Mouse (Mus musculus) brown adipose tissue, adult 24 weeks (tissue): ENCODE results near the gene Alpk1. TPM values are rescaled to one million over a fixed set of nuclear protein-coding genes. Genes with fewer than 3 reads are reported as not detected.

Experiments used
- H3K27ac ChIP-seq: fragments of 200-500 bp; replicated peaks from 2 replicates; pipeline ENCODE4 v1.5.1; 2012; ENCODE audit warnings: low read depth, mild to moderate bottlenecking, low read length
- H3K4me1 ChIP-seq: fragments of 200-500 bp; 2 replicates; pipeline ENCODE4 v1.6.1; 2012; ENCODE audit warnings: low read length, mixed read lengths; ENCODE audit not compliant: control insufficient read depth, insufficient read depth, insufficient read length
- H3K4me3 ChIP-seq: fragments of 200-500 bp; 2 replicates; pipeline ENCODE4 v1.5.1; 2012; ENCODE audit warnings: low read depth, mild to moderate bottlenecking, low read length, moderate library complexity; ENCODE audit not compliant: insufficient read depth
- polyA plus RNA-seq: library from polyadenylated mRNA; stranded (reverse); fragments of >200 nt; gene quantifications from 2 replicates; pipeline ENCODE4 v1.2.4, GENCODE M21; 2012; ENCODE audit not compliant: missing spikeins, insufficient read depth, insufficient read length

Alpk1 gene
- polyA plus RNA-seq, 1 experiment: 0.63 TPM

DNA sequence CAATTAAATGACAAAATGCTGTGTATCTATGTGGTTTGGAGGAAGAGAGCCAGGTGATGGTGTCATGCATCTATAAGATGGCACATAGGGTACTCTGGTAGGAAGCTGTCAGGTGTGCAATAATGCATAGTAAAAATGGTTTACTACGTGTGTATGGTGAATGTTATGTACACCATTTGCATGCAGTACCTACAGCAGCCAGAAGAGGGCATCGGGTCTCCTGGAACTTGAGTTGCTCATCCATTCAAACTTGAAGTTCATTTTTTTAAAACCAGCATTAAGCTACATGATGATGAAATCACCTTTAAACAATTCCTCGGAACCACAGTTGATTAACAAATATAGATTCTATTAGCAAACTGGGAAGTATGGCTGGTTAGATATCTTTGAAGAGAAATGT, 38.9 kb downstream of the Alpk1 start:
- H3K4me3 ChIP-seq: no peak overlapping the region
- no peaks in the 10 kb centered on the region for H3K4me1 ChIP-seq
- no peak overlapping the region for H3K27ac ChIP-seq

- Histone ChIP-seq H3K4me3 (no peak overlapping the region), H3K4me1 (no peaks in the 10 kb centered on the region), H3K27ac (no peak overlapping the region)
These were observed 42.5 kb downstream of the Alpk1 start for GRCm38 (mm10) chr3:127737876-127738275.

- Histone ChIP-seq H3K27ac (no peak overlapping the region), H3K4me3 (no peak overlapping the region), H3K4me1 (no peaks in the 10 kb centered on the region)
These were observed 44.9 kb downstream of the Alpk1 start for GRCm38 (mm10) chr3:127735395-127735794.

GRCm38 (mm10) chr3:127729513-127730137, 50.7 kb downstream of the Alpk1 start:
- Histone ChIP-seq H3K4me1 (no peaks in the 10 kb centered on the region), H3K4me3 (no peak overlapping the region), H3K27ac (no peak overlapping the region)

GRCm38 (mm10) chr3:127728851-127729512, 51.3 kb downstream of the Alpk1 start:
- Histone ChIP-seq H3K4me3 (no peak overlapping the region), H3K4me1 (no peaks in the 10 kb centered on the region), H3K27ac (no peak overlapping the region)

DNA sequence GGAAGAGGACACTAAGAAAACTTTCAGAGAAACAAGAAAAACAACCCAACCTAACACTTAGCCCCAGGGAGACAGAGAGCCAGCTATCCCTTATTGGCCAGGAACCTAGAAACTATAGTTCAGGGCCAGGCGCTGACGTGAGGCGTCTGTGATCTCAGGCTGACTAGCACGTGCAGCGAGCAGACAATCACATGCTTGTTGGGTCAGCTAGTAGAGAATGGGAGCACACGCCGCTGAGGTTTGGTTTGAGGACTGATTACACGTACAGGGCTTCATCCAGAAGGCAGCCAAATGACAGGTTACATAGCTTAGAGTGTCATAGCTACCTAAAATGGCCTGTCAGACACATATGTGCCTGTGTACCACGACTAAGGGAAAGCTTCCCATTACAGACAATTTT, 52.3 kb downstream of the Alpk1 start:
- Histone ChIP-seq H3K27ac (no peak overlapping the region), H3K4me1 (no peaks in the 10 kb centered on the region), H3K4me3 (no peak overlapping the region)

DNA sequence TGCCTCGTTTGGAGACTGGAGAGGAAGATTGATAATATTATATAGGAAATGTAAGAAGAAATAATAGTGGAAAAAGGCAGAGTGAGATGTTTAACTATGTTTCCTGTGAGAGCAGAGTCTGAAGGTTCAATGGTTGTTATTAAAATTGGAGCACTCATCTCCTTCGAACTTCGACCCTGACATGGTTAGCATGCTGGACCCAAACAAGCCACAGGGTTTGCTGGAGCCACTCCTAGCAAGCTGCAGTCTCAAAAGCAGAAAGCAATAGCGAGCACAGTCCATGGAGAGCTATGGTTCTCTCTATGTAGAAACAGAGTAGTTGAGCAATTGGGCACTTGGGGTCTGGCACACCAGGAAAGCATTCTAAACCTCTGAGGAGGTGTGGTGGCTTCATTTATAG, 59.4 kb downstream of the Alpk1 start:
- no peak overlapping the region for H3K27ac ChIP-seq
- H3K4me1 ChIP-seq: no peaks in the 10 kb centered on the region

GRCm38 (mm10) chr3:127720050-127720449, 60.3 kb downstream of the Alpk1 start:
- H3K4me1 ChIP-seq: no peaks in the 10 kb centered on the region
- H3K27ac ChIP-seq: no peak overlapping the region
- H3K4me3 ChIP-seq: no peak overlapping the region

More for the DNA sequence above, 59.4 kb downstream of the Alpk1 start:
- H3K4me3 ChIP-seq: no peak overlapping the region

DNA sequence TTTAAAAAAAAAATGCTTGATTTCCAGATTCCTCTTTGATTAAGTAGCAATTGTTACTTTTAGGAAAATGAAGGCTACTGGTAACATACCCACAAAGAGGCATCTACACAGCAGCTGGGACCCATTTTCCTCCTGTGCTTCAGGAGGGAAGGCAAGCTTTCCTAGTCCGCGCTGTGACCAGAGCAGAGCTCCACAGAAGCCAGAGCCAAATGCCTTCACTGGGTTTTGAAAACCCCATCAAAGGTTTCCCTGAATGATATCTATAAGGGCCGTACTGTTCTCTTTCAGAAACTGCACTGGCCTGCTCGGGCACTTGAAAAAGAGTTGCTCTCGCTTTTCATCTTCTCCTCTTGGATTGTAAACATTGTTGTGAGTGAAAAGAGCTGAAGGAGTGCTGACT, 60.7 kb downstream of the Alpk1 start:
- Histone ChIP-seq H3K4me3 (no peak overlapping the region), H3K27ac (no peak overlapping the region), H3K4me1 (no peaks in the 10 kb centered on the region)

DNA sequence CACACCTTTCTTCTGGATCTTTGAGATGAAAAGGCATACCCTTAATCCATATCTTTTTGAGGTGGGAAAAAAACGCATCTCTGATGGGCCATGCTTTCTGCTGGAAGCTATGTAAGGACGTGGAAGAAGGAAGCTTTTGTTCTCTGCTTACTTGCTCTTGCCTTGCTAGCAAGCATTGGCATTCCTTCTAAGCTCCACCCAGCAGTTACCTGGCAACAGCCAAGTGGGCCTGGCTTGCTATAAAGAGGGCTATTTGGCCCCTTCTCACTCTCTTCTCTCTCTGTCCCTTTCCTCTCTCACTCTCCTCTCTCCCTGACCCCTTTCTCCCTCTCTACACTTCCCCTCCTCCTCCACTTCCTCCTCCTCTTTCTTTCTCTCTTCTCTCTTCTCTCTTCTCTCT, 63.6 kb downstream of the Alpk1 start:
- Histone ChIP-seq H3K4me3 (no peak overlapping the region), H3K4me1 (no peaks in the 10 kb centered on the region), H3K27ac (no peak overlapping the region)

- Histone ChIP-seq H3K4me1 (no peaks in the 10 kb centered on the region), H3K27ac (no peak overlapping the region), H3K4me3 (no peak overlapping the region)
These were observed 67.2 kb downstream of the Alpk1 start for GRCm38 (mm10) chr3:127713112-127713511.

GRCm38 (mm10) chr3:127711536-127711935, 68.8 kb downstream of the Alpk1 start:
- no peak overlapping the region for H3K4me3 ChIP-seq
- H3K27ac ChIP-seq: no peak overlapping the region
- H3K4me1 ChIP-seq: no peaks in the 10 kb centered on the region

DNA sequence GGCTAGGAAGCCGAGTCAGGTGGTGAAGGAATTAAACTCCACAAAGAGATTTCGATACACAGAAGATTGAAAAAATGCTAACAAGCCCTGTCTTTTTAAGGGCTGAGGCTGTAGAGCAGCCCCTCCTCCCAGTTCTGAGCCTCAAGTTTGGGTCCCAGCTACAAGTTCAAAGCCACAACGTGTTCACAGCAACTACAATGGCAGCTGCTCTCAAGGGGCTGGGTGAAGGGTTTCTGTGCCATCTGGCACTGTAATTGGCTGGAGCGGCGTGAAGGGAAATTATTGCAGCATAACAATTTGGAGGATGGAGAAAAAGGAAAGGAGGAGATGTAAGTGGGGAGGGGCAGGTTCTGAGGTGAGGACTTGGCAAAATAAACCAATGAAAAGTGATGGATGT, 73.2 kb downstream of the Alpk1 start:
- H3K27ac ChIP-seq: no peak overlapping the region
- H3K4me1 ChIP-seq: no peaks in the 10 kb centered on the region

GRCm38 (mm10) chr3:127706445-127707088, 73.8 kb downstream of the Alpk1 start:
- Histone ChIP-seq H3K27ac (no peak overlapping the region), H3K4me3 (no peak overlapping the region), H3K4me1 (no peaks in the 10 kb centered on the region)

More for the DNA sequence above, 73.2 kb downstream of the Alpk1 start:
- no peak overlapping the region for H3K4me3 ChIP-seq

GRCm38 (mm10) chr3:127705515-127706444, 74.5 kb downstream of the Alpk1 start:
- no peak overlapping the region for H3K4me3 ChIP-seq
- no peaks in the 10 kb centered on the region for H3K4me1 ChIP-seq
- H3K27ac ChIP-seq: no peak overlapping the region
